Mouse (Mus musculus) heart, embryonic 10.5 days (tissue): ENCODE measurements at regions not wholly inside any gene's neighbourhood (a gene's known extent, or its start where the extent isn't known, plus 50 kb on each side); places are given as distances from the start of the nearest gene placed in this dataset.

ENCODE experiments used
- DNase-seq: peaks from one replicate; pipeline ENCODE4 v3.0.0-alpha.2; 2017; ENCODE audit warnings: low spot score
- H3K27ac ChIP-seq: fragments of 300-500 bp; sonication (generic); 2 replicates; pipeline ENCODE4 v1.5.1; 2016; ENCODE audit warnings: mild to moderate bottlenecking
- H3K27me3 ChIP-seq: fragments of 300-500 bp; sonication (generic); 2 replicates; pipeline ENCODE4 v1.6.1; 2016; ENCODE audit warnings: mild to moderate bottlenecking; ENCODE audit not compliant: poor library complexity, insufficient read depth, severe bottlenecking
- H3K36me3 ChIP-seq: fragments of 300-500 bp; sonication (generic); 2 replicates; pipeline ENCODE4 v1.6.1; 2016; ENCODE audit warnings: mild to moderate bottlenecking, moderate library complexity
- H3K4me1 ChIP-seq: fragments of 300-500 bp; sonication (generic); 2 replicates; pipeline ENCODE4 v1.6.1; 2016; ENCODE audit warnings: mild to moderate bottlenecking
- H3K4me3 ChIP-seq: fragments of 300-500 bp; sonication (generic); 2 replicates; pipeline ENCODE4 v1.5.1; 2016; ENCODE audit warnings: mild to moderate bottlenecking, moderate library complexity
- H3K9me3 ChIP-seq: fragments of 300-500 bp; sonication (generic); 2 replicates; pipeline ENCODE4 v1.6.1; 2016; ENCODE audit warnings: mild to moderate bottlenecking, moderate library complexity
- WGBS: fragments of 180-500 bp; shearing (Covaris S2); methylation state at CpG from one replicate; pipeline ENCODE4 v1.1.7; 2016; 5-methylcytosine and 5-hydroxymethylcytosine counted together

DNA sequence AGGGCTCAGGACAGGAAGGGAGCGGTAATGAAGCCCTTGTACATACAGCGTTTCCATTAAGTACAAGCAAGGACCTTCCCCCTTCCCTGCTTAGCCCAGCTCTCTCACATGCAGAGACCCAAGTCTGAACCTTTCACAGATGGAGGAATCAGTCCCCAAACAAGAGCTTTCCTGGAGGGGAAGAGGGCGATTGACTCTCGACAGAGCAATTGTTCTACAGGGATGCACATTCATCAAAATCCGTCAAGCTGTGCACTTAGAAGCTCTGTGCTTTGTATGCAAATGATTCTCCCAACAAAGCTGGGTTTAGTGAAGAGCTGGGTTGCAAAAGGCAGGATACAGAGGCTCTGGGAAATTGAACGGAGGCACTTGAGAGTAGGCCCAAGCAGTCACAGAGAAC, 141.1 kb upstream of the Haao start:
- DNase-seq, result no peak
- Histone ChIP-seq H3K27ac (peak overlapping the region; percentile 57), H3K27me3 (no peaks in the 10 kb centered on the region), H3K4me1 (peaks cover 59% of the 10 kb centered on the region), H3K36me3 (no peaks in the 10 kb centered on the region), H3K4me3 (no peak overlapping the region), H3K9me3 (no peaks in the 10 kb centered on the region)
- 37% methylated on average over 6 of the region's 6 CpGs for whole genome bisulfite sequencing

DNA sequence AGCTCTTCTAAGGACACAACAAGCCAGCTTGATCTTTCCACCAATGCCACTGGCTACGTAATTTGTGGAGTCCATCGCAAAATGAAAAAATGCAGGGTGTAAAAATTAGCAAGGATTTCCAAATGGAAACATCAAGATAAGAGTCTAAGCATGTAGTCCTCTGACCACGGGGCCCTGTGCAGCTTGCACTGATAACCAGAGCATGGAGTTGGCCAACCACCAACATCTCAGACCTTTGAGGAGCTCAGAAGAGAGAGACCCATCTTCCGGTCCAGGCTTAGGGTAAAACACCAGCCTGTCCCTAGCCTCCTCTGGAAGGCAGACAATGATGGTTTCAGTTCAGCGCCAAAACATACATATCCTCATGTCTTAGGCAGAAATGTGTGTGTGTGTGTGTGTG, 140.4 kb upstream of the Haao start:
- peaks cover 57% of the 10 kb centered on the region for H3K4me1 ChIP-seq
- DNase-seq, result no peak
- H3K4me3 ChIP-seq, result no peak overlapping the region
- WGBS, result 83% methylated on average over 5 of the region's 5 CpGs
- no peaks in the 10 kb centered on the region for H3K9me3 ChIP-seq
- no peaks in the 10 kb centered on the region for H3K36me3 ChIP-seq
- no peaks in the 10 kb centered on the region for H3K27me3 ChIP-seq
- H3K27ac ChIP-seq, result 0 out of 2 replicates have a peak overlapping the region, but pooled peaks have one; percentile 57

DNA sequence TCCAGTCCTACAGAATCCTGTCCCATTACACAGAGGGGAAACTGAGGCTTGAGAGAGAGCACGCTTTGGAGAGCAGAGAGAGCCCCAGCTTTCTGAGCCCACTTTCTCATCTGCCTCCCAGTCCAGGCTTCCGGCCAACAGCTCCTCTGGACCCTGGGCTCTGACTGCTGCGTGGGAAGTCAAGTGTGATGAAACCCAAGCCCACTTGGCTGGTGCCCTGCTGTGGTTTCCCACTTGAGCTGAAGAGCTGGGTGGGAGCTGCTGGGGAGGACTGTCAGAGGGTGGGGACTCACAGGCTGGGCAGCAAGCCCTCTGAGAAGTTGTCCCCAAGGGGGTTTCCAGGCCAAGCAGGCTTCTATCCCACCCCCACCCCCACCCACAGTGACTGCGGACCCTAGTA, 139.9 kb upstream of the Haao start:
- no peak for DNase-seq
- 86% methylated on average over 4 of the region's 4 CpGs for WGBS
- Histone ChIP-seq H3K4me3 (no peak overlapping the region), H3K36me3 (no peaks in the 10 kb centered on the region), H3K4me1 (peaks cover 62% of the 10 kb centered on the region), H3K27ac (0 out of 2 replicates have a peak overlapping the region, but pooled peaks have one; percentile 32), H3K27me3 (no peaks in the 10 kb centered on the region), H3K9me3 (no peaks in the 10 kb centered on the region)

DNA sequence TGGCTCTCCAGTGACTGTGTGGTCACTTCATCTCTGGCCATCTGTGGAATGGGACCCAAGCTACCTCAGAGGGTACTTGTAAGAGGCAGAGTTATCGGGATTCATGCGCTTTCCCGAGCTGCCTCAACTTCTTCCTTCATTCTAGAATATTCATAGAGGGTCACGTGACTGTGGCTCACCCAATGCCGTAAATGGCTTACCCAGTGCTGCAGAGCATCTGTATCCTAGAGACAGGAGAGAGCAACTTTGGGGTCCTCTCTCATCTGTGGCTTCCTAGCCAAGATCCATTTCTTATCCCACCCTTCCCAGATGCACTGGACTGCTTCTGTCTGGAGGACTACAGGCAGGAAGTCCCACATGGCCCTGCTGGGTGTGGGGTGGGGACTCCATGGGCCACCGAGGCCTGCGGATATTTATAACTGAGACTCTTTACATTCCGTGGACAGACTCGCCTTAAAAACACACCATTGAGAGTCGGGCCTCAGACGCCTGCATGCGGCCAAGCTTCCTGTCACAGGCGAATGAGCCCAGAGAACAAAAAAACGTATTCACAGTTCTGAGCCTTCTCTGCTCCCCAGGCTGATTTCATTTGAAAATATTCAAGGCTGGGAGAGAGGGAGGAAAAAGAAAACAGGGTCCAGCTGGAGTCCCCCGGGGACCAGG, 138.3 kb upstream of the Haao start:
- no peaks in the 10 kb centered on the region for H3K9me3 ChIP-seq
- no peaks in the 10 kb centered on the region for H3K27me3 ChIP-seq
- no peaks in the 10 kb centered on the region for H3K36me3 ChIP-seq
- WGBS, result 54% methylated on average over 15 of the region's 15 CpGs
- no peak for DNase-seq
- peak overlapping the region; percentile 71 for H3K27ac ChIP-seq
- H3K4me1 ChIP-seq, result peaks cover 65% of the 10 kb centered on the region
- no peak overlapping the region; the same call in 1 of the 2 replicates for H3K4me3 ChIP-seq

GRCm38 (mm10) chr17:83985333-83985790, 137.6 kb upstream of the Haao start:
- 66% methylated on average over 17 of the region's 17 CpGs for WGBS
- Histone ChIP-seq H3K27ac (peak overlapping the region; percentile 71), H3K9me3 (no peaks in the 10 kb centered on the region), H3K36me3 (no peaks in the 10 kb centered on the region), H3K4me1 (peaks cover 58% of the 10 kb centered on the region), H3K4me3 (no peak overlapping the region), H3K27me3 (no peaks in the 10 kb centered on the region)
- no peak for DNase-seq

DNA sequence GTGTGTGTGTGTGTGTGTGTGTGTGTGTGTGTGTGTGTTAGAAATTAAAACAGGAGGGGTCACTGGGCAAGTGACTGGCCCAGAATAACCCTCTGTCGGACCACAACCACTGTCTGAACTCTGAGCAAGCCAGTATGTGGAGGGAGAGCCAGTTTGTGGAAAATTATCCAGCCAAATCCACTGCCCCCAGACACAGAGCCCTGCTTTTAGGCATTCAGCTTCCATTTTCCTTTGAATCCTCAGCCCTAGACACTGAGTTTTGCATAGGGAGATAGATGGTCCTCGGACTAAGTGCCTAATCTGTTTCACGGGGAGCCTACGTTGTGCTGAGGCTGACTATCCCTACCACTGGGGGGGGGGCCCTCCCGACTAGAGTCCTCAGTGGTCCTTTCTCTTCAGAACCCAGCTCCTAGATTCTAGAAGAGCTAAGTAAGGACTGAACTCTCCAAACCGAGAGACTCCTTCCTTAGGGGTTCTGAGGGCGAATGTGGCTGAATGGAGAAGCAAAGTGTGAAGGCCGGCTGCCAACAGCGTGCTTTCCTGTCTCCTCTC, 136.2 kb upstream of the Haao start:
- Histone ChIP-seq H3K9me3 (no peaks in the 10 kb centered on the region), H3K4me1 (peaks cover 54% of the 10 kb centered on the region), H3K36me3 (no peaks in the 10 kb centered on the region), H3K4me3 (no peak overlapping the region), H3K27me3 (no peaks in the 10 kb centered on the region), H3K27ac (peak overlapping the region; percentile 31; the same call in 1 of the 2 replicates)
- 87% methylated on average over 9 of the region's 9 CpGs for WGBS
- DNase-seq, result no peak

- DNase-seq, result no peak
- H3K4me1 ChIP-seq, result peaks cover 50% of the 10 kb centered on the region
- WGBS, result 49% methylated on average over 18 of the region's 18 CpGs
Measured at GRCm38 (mm10) chr17:83983070-83983836, 135.5 kb upstream of the Haao start.

DNA sequence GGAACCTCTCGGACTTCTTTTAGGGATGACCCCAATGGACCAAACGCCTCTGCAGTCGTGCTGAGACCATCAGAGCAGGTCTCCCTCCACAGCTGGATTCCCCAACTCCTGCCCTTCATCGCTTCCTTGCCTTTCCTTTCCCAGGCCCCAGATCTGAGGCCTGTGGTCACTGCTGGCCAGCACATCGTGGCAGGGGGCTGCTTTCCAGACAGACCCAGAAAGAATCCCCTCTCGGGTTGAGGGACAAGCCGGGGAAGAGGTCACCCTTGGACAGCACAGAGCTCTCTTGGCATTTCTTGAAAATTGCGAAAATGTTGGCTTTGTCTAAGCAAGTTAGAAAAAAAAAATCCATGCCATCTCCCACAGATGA, 134.9 kb upstream of the Haao start:
- no peak for DNase-seq
- Histone ChIP-seq H3K27me3 (no peaks in the 10 kb centered on the region), H3K4me3 (no peak overlapping the region), H3K9me3 (no peaks in the 10 kb centered on the region), H3K36me3 (no peaks in the 10 kb centered on the region), H3K27ac (peak overlapping the region; percentile 82), H3K4me1 (peaks cover 50% of the 10 kb centered on the region)
- WGBS, result 62% methylated on average over 8 of the region's 8 CpGs

More at GRCm38 (mm10) chr17:83983070-83983836, 135.5 kb upstream of the Haao start:
- no peaks in the 10 kb centered on the region for H3K36me3 ChIP-seq
- H3K27me3 ChIP-seq, result no peaks in the 10 kb centered on the region
- H3K4me3 ChIP-seq, result no peak overlapping the region
- peak overlapping the region; percentile 82 for H3K27ac ChIP-seq
- no peaks in the 10 kb centered on the region for H3K9me3 ChIP-seq

GRCm38 (mm10) chr17:83978858-83979470, 131.2 kb upstream of the Haao start:
- Histone ChIP-seq H3K36me3 (no peaks in the 10 kb centered on the region), H3K4me1 (peaks cover 33% of the 10 kb centered on the region), H3K27me3 (no peaks in the 10 kb centered on the region), H3K4me3 (no peak overlapping the region), H3K27ac (peak overlapping the region; percentile 65; the same call in 1 of the 2 replicates), H3K9me3 (no peaks in the 10 kb centered on the region)
- 66% methylated on average over 7 of the region's 7 CpGs for WGBS
- DNase-seq, result no peak

DNA sequence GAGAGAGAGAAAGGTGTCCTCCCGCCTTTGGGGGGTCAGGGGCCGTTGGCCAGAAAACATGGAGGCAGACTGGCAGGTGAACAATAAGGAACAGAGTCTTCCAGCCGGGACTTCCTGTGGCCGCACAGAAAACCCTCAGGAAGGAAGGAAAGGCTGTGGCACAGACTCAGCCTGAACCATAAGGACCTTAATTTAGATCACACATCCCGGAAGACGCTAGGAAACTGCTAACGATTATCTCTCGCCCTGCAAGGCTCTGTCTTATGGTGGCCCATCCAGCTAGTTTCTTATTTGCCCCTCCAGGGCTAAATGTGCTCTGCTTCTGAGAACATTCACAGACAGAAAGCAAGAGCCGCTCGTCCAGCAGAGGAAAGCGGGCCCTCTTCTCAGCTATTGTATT, 130.0 kb upstream of the Haao start:
- 65% methylated on average over 11 of the region's 11 CpGs for WGBS
- Histone ChIP-seq H3K27me3 (no peaks in the 10 kb centered on the region), H3K27ac (0 out of 2 replicates have a peak overlapping the region, but pooled peaks have one; percentile 30), H3K4me1 (peaks cover 33% of the 10 kb centered on the region), H3K36me3 (no peaks in the 10 kb centered on the region), H3K9me3 (no peaks in the 10 kb centered on the region), H3K4me3 (no peak overlapping the region)
- no peak for DNase-seq

GRCm38 (mm10) chr17:83975813-83976212, 128.1 kb upstream of the Haao start:
- Histone ChIP-seq H3K9me3 (no peaks in the 10 kb centered on the region), H3K27me3 (no peaks in the 10 kb centered on the region), H3K36me3 (no peaks in the 10 kb centered on the region), H3K4me3 (no peak overlapping the region), H3K4me1 (peaks cover 26% of the 10 kb centered on the region), H3K27ac (no peak overlapping the region)
- DNase-seq, result no peak
- 72% methylated on average over 7 of the region's 7 CpGs for WGBS

DNA sequence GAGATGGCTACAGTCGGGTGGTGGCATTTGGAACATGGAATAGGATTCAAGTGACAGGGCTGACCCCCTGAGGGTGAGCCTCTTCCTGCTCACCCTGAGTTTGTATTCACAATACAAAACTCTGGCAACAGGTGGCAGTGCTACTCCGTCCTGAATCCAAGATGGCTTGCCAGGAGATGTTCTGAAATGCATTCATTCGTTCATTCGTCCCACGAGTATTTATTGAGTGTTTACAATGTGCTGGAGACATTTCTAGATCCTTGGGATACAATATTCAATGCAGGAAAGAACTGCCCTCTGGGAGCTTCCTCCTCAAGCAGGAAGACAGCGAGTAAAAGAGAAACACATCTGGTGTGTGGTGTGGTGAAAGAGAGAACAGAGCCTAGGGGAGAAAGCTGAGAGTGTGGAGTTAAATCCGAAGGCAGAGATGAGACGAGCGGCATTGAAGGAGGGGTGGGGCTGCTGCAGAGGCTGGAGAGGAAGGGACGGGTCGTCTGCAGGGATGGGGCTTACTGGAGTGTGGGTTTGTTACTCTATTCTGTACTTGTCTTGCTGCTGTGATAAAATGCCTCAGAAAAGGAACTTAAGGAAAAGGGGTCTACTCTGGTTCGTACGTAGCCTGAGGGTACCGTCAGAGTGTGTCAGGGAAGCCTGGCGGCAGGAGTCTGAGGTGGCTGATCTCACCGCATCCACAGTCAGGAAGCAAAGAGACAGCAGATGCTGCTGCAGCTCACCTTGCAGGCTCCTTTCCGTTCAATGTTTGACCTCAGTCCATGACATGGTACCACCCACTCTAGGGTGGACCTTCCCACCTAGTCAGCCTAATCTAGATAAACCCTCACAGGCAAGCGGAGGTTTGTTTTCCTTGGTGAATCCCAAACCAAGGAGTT, 125.9 kb upstream of the Haao start:
- Histone ChIP-seq H3K4me3 (0 out of 2 replicates have a peak overlapping the region, but pooled peaks have one; percentile 8), H3K9me3 (no peaks in the 10 kb centered on the region), H3K27me3 (no peaks in the 10 kb centered on the region), H3K27ac (peak overlapping the region; percentile 12; the same call in 1 of the 2 replicates), H3K36me3 (no peaks in the 10 kb centered on the region), H3K4me1 (peaks cover 17% of the 10 kb centered on the region)
- 30% methylated on average over 18 of the region's 18 CpGs for WGBS
- DNase-seq, result no peak
